Mouse (Mus musculus): ENCODE measurements around the gene Sdhd. TPM values are rescaled to one million over a fixed set of nuclear protein-coding genes. Genes with fewer than 3 reads are reported as not detected.
A peak's percentile ranks its signal among the peaks of the same experiment; 100 is the strongest.

Gene Sdhd
- polyA plus RNA-seq, 1 experiment from 2014 or later = 337 TPM

DNA sequence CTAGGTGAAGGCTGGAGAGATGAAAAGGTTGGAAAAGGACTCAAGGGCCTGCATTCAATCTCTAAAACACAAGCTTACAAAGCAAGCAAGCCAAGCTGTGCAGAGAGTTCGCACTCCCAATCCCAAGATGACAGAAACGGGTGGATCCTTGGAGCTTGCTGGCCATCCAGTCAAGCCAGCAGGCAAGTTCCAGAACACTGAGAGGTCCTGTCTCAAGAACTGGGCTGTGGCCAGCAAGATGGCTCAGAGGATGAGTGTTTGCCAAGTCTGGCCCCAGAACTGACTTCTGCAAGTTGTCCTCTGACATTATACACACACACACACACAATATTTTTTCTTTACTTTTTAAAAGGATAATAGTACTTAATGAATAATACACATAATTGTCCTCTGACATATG lies 35.7 kb downstream of the Sdhd start:
- Histone ChIP-seq H3K4me3 (no peak overlapping the region), H3K36me3 (no peaks in the 10 kb centered on the region), H3K27me3 (ENCODE audit: low read depth, poor library complexity, severe bottlenecking) (no peaks in the 10 kb centered on the region), H3K27ac (no peak overlapping the region), H3K4me1 (no peaks in the 10 kb centered on the region), H3K9me3 (replicated peaks) (no peaks in the 10 kb centered on the region)
- WGBS = 87% methylated on average over 2 of the region's 2 CpGs
- no peak for DNase-seq (ENCODE audit: low spot score)

GRCm38 (mm10) chr9:50567372-50567771 lies 36.2 kb downstream of the Sdhd start:
- Histone ChIP-seq H3K27me3 (ENCODE audit: low read depth, poor library complexity, severe bottlenecking) (no peaks in the 10 kb centered on the region), H3K4me3 (no peak overlapping the region), H3K27ac (no peak overlapping the region), H3K4me1 (no peaks in the 10 kb centered on the region), H3K9me3 (replicated peaks) (no peaks in the 10 kb centered on the region), H3K36me3 (no peaks in the 10 kb centered on the region)
- WGBS = 92% methylated on average over 4 of the region's 4 CpGs
- no peak for DNase-seq (ENCODE audit: low spot score)

DNA sequence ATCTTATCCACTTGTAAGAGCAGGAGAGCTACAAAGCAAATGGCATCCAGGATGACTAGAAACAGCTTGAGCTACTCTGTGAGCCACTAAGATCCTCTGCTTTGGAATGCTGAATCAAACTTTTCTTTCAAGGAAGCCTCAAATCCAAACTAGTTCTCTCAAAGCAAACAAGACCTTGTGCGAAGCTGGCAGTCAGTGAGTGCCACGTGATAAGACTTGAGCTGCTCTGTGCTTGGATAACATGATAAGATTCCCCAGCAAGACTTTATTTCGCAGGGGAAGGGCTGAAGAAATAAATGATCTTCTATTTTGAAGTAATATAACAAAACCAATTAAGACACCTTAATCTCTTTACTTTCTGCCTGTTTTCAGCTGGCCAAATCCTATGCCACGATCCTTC lies 37.7 kb downstream of the Sdhd start:
- Histone ChIP-seq H3K4me1 (no peaks in the 10 kb centered on the region), H3K27me3 (ENCODE audit: low read depth, poor library complexity, severe bottlenecking) (no peaks in the 10 kb centered on the region), H3K4me3 (no peak overlapping the region), H3K27ac (no peak overlapping the region), H3K36me3 (no peaks in the 10 kb centered on the region), H3K9me3 (replicated peaks) (no peaks in the 10 kb centered on the region)
- no peak for DNase-seq (ENCODE audit: low spot score)
- 85% methylated on average over 4 of the region's 4 CpGs for WGBS

DNA sequence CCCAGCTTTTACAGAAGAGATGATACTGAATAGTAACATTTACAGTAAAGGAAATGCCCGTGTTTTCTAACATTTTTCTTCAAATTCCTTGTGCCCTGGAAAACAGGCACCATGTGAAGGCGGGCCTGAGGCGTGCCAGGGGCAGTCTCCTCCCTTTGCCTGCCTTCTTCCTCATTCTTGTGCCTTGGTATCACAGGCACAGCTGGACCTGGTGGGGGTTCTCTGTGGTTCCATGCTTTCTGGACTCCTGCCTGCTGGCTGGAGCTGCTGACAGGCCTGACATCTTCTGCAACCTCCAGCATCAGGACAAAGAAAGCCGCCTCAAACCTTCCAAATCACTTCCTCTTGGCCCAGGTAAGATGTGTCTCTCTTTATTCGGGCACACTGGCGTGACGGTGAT lies 38.4 kb downstream of the Sdhd start:
- Histone ChIP-seq H3K27me3 (ENCODE audit: low read depth, poor library complexity, severe bottlenecking) (no peaks in the 10 kb centered on the region), H3K9me3 (replicated peaks) (no peaks in the 10 kb centered on the region), H3K4me3 (no peak overlapping the region), H3K36me3 (no peaks in the 10 kb centered on the region), H3K27ac (no peak overlapping the region), H3K4me1 (no peaks in the 10 kb centered on the region)
- no peak for DNase-seq (ENCODE audit: low spot score)
- WGBS = 86% methylated on average over 7 of the region's 7 CpGs

DNA sequence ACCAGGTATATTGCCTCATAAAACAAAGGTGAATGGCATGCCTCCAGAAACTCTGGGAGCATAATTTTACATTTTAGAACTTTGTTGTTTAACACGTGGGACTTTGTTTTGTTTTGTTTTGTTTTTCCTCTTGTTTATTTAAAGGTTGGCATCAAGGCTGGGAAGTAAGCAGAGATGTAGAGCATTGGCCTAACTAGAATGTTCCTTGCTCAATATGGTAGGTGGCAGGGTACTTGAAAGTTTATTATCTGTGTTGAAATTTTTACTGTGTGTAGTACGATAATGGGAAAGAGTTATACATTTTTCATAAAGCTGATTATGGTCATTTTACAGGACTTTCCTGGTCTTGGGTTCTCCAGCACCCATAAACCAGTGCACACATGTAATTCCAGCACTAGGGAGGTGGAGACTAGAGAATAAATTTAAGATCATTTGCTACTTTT lies 41.7 kb downstream of the Sdhd start:
- Histone ChIP-seq H3K4me1 (no peaks in the 10 kb centered on the region), H3K9me3 (replicated peaks) (no peaks in the 10 kb centered on the region), H3K27me3 (ENCODE audit: low read depth, poor library complexity, severe bottlenecking) (no peaks in the 10 kb centered on the region), H3K27ac (no peak overlapping the region), H3K36me3 (no peaks in the 10 kb centered on the region), H3K4me3 (no peak overlapping the region)
- no peak for DNase-seq (ENCODE audit: low spot score)
- WGBS = 87% methylated on average over 2 of the region's 2 CpGs

DNA sequence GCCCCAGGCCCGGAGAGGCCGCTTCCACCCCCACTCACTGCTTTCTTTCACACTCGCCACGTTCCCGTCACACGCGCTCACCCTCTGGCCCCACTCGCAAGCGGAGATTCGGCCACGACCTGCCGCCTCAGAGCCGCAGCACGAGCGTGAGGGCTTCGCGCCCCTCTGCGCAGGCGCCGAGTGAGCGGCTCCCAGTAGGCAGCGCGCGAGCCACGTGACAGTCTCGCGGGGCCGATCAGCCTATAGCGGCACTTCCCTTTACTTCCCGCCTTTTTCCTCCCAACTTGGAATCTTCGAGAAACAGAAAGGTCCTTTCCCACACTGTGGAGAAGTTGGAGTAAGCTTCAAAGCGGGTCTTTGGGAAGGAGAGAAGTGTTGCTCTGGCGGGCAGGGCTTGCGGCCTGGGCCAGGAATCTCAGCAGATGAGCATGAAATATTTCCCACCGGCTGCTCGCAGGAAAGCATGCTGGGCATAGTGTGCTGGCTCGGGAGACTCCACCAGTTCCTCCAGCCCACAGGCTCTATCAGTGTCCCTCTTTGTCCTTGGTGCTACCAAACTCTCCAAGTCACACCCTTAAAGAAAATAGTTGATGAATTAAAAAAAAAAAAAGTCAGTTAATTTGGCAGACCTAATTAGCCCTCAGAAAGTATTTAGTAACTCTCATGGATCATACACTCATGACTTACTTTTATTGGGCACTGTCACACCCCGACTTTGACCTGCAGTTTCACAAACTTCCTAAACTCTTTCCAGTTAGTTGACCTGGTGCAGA lies 42.3 kb downstream of the Sdhd start, which contains the start of gene Tex12:
TSS of gene Tex12 (minus strand) at position 181 of the 773 bp plus-strand sequence.
- H3K27me3 ChIP-seq (ENCODE audit: low read depth, poor library complexity, severe bottlenecking) = no peaks in the 10 kb centered on the region
- no peak within 1 kb of the TSS for H3K27ac ChIP-seq
- DNase-seq (ENCODE audit: low spot score) = no peak
- no peaks in the 10 kb centered on the region for H3K9me3 ChIP-seq (replicated peaks)
- no peak within 1 kb of the TSS for H3K4me3 ChIP-seq
- H3K36me3 ChIP-seq = no peaks in the 10 kb centered on the region
- 88% methylated on average over 38 of the region's 38 CpGs for WGBS
- H3K4me1 ChIP-seq = no peaks in the 10 kb centered on the region

DNA sequence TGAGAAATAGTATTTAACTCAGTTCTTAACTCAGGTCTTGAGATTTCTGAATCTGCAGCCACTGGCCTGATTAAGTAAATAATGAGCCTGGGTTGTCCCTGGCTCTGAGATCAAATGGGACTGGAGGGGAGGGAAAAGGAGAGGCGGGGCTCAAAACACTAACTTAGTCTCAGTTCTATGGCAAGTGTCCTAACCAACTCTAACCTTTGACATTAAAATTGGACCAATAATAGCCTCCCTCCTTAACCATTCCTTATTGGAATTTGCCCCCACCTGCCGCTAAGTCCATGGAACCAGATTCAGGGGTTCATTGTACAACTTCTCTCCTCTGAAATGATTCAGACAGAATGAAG lies 48.5 kb downstream of the Sdhd start, which contains the start of gene Bco2:
TSS of gene Bco2 (minus strand) at position 88 of the 353 bp plus-strand sequence.
- Histone ChIP-seq H3K4me1 (no peaks in the 10 kb centered on the region), H3K4me3 (peak within 1 kb of the TSS; percentile 13), H3K27ac (0 out of 2 replicates have a peak within 1 kb of the TSS, but pooled peaks have one; percentile 50), H3K9me3 (replicated peaks) (no peaks in the 10 kb centered on the region), H3K36me3 (no peaks in the 10 kb centered on the region), H3K27me3 (ENCODE audit: low read depth, poor library complexity, severe bottlenecking) (no peaks in the 10 kb centered on the region)
- 27% methylated on average over 2 of the region's 2 CpGs for WGBS
- DNase-seq (ENCODE audit: low spot score) = no peak

- Histone ChIP-seq H3K4me3 (peak within 1 kb of the TSS; percentile 13), H3K9me3 (replicated peaks) (no peaks in the 10 kb centered on the region), H3K27ac (0 out of 2 replicates have a peak within 1 kb of the TSS, but pooled peaks have one; percentile 50), H3K4me1 (no peaks in the 10 kb centered on the region), H3K27me3 (ENCODE audit: low read depth, poor library complexity, severe bottlenecking) (no peaks in the 10 kb centered on the region), H3K36me3 (no peaks in the 10 kb centered on the region)
- no peak for DNase-seq (ENCODE audit: low spot score)
- WGBS = 36% methylated on average over 12 of the region's 12 CpGs
These were observed 49.1 kb downstream of the Sdhd start, which contains the start of gene Il18 for GRCm38 (mm10) chr9:50554241-50555093. Gene Il18 (plus strand): TSS chr9:50554827.

GRCm38 (mm10) chr9:50553547-50553946 lies 50.1 kb downstream of the Sdhd start:
- no peak overlapping the region for H3K4me3 ChIP-seq
- 85% methylated on average over 2 of the region's 2 CpGs for WGBS
- H3K9me3 ChIP-seq (replicated peaks) = no peaks in the 10 kb centered on the region
- no peaks in the 10 kb centered on the region for H3K36me3 ChIP-seq
- H3K27me3 ChIP-seq (ENCODE audit: low read depth, poor library complexity, severe bottlenecking) = no peaks in the 10 kb centered on the region
- H3K27ac ChIP-seq = no peak overlapping the region
- DNase-seq (ENCODE audit: low spot score) = no peak
- no peaks in the 10 kb centered on the region for H3K4me1 ChIP-seq

DNA sequence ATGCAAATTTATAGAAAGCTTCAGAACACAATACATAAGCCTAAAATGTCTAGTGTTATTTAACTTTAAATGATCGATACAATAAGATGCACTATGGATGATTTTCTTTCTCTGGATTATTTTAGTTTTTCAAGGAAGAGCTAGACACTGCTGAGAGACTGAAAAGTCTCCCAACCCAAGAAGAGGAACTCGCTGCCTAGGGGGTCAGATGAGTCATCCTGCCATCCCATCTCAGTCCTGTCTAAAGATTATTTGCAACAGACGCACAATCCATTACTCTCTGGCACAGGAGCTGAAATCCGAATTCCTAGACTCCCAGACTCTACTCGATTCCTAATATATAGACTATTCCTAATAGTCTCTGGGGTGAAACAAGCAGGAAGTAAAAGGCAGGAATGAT lies 51.4 kb downstream of the Sdhd start:
- H3K36me3 ChIP-seq = no peaks in the 10 kb centered on the region
- DNase-seq (ENCODE audit: low spot score) = no peak
- H3K4me1 ChIP-seq = no peaks in the 10 kb centered on the region
- H3K9me3 ChIP-seq (replicated peaks) = no peaks in the 10 kb centered on the region
- no peaks in the 10 kb centered on the region for H3K27me3 ChIP-seq (ENCODE audit: low read depth, poor library complexity, severe bottlenecking)
- H3K27ac ChIP-seq = no peak overlapping the region
- no peak overlapping the region for H3K4me3 ChIP-seq
- WGBS = 82% methylated on average over 5 of the region's 5 CpGs

DNA sequence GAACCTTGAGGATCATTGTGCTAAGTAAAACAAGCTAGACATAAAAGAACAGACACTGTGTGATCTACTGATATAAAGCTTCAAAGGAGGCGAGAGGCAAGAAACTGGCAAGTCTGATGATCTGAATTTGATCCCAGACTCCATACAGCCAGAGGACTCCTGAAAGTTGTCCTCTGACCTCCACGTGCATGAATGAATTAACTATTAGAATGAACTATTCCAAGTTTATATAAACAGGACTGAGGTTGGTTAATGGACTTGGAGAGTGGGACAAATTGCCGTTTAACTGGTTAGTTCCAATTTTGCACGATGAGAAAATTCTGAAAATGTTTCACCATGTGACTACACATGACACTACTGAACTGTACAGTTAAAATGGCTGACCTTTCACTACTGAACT lies 54.7 kb downstream of the Sdhd start:
- no peak for DNase-seq (ENCODE audit: low spot score)
- H3K9me3 ChIP-seq (replicated peaks) = no peaks in the 10 kb centered on the region
- no peaks in the 10 kb centered on the region for H3K4me1 ChIP-seq
- H3K36me3 ChIP-seq = no peaks in the 10 kb centered on the region
- H3K27me3 ChIP-seq (ENCODE audit: low read depth, poor library complexity, severe bottlenecking) = no peaks in the 10 kb centered on the region
- 92% methylated on average over 4 of the region's 4 CpGs for WGBS
- H3K4me3 ChIP-seq = no peak overlapping the region
- H3K27ac ChIP-seq = no peak overlapping the region

DNA sequence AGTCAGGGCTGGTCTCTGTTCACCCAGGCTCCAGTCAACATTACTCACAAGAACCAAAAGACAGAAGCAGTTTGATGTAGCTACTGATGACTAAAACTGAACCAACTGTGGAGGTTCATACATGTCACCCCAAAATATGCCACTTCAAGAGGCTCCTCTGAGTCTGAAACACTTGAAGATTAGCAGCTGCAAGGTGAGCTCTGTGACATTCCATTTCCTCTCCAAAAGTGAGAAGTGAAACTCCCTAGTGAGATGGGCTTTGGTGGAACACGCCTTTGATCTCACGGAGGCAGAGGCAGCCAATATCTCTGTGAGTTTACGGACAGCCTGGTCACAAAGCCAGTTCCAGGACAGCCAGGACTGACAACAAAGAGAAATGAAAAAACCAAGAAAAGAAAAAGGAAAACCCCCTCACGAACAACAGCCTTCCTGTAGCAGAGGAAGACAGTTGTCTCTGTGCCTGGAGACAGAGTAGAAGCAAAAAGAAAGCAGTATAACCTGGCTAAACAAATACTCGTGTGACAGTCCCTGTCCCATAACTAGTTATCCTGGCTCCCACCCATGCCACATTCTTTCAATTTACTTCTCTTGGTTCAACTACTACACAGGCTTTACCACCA lies 55.6 kb downstream of the Sdhd start:
- no peaks in the 10 kb centered on the region for H3K4me1 ChIP-seq
- H3K36me3 ChIP-seq = no peaks in the 10 kb centered on the region
- H3K27ac ChIP-seq = no peak overlapping the region
- no peaks in the 10 kb centered on the region for H3K27me3 ChIP-seq (ENCODE audit: low read depth, poor library complexity, severe bottlenecking)
- H3K9me3 ChIP-seq (replicated peaks) = no peaks in the 10 kb centered on the region
- H3K4me3 ChIP-seq = no peak overlapping the region
- no peak for DNase-seq (ENCODE audit: low spot score)
- 38% methylated on average over 5 of the region's 5 CpGs for WGBS
